Mouse (Mus musculus): ENCODE measurements around the gene Tagln. TPM values are rescaled to one million over a fixed set of nuclear protein-coding genes. Genes with fewer than 3 reads are reported as not detected.
A peak's percentile ranks its signal among the peaks of the same experiment; 100 is the strongest.

Gene Tagln
- total RNA-seq, 2 experiments from 2014 or later, result 90.4 to 182 TPM

GRCm38 (mm10) chr9:45946182-45946871 is 10.5 kb upstream of the Tagln start:
- DNase-seq, result no peak

GRCm38 (mm10) chr9:45945721-45946120 is 9.9 kb upstream of the Tagln start:
- no peak for DNase-seq

DNA sequence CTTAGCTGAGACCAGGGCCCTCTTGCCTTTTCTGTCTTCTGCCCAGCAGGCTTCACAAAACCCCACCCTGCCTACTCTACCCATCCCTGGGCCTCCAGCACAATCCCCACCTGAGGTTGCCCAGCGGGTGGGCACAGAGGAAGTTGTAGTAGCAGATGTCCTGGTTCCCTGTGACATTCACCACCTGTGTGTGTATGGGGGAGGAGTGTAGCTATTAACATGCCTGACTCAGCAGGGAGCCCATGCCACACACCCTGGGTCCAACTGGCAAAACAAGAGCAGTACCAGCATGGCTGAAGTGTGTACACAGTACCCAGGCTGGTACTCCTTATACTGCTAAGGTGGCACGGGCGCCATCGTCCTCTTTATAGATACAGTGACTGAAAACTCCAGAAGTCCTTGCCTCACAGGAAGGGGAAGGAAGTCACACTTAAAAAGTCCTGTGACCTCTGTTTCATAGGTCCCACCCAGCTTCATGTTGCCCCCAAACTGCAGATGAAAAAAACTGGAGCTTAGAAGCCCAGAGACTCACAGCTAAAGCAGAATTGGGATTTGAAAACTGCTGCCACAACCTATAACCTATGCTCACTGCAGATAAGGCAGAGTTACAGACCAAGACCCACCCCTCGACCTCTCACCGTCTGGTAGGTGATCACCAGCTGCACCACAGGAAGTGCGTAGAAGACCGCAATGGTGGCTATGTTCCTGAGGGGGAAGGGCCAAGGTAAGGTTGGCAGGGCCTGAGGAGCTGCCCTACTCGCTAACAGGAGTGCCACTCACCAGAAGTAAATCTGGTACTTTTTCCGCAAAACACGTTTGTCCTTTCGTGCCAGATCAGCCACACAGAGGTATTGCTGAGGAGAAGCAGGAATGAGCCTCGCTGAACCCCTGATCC is 8.9 kb upstream of the Tagln start:
- DNase-seq, result no peak

DNA sequence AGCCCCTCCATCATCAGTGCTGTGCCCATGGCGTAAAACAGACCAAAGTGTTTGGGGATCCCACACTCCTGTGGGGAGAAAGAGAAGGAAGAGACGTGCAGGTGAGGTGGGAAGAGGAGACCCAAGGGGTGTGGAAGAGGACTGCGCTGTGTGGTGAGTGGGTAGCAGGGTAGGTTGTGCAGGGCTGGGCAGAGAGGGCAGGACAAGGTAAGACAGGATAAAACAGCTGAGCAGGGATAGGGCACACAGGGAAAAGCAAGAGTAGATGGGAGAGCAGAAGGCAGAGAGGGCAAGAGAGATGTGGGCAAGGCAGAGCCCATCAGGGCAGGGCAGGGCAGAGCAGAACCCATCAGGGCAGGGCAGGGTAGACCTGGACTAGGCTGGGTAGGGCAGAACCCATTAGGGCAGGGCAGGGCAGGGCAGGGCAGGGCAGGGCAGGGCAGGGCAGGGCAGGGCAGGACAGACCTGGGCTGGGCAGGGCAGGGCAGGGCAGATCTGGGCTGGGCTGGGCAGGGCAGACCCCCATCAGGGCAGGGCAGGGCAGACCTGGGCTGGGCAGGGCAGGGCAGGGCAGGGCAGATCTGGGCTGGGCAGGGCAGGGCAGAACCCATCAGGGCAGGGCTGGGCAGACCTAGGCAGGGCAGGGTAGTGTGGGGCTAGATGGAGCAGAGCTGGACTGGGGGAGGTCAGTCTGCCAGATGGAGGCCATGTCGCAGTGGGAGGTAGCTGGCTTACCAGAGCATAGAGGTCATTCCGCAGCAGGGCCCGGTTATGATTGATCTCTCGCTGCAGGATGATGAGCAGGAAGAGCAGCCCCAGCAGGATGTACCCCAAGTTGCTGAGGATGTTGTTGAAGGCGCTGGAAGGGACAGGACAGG is 8.0 kb upstream of the Tagln start:
- no peak for DNase-seq

GRCm38 (mm10) chr9:45942916-45943315 is 7.1 kb upstream of the Tagln start:
- no peak for DNase-seq

DNA sequence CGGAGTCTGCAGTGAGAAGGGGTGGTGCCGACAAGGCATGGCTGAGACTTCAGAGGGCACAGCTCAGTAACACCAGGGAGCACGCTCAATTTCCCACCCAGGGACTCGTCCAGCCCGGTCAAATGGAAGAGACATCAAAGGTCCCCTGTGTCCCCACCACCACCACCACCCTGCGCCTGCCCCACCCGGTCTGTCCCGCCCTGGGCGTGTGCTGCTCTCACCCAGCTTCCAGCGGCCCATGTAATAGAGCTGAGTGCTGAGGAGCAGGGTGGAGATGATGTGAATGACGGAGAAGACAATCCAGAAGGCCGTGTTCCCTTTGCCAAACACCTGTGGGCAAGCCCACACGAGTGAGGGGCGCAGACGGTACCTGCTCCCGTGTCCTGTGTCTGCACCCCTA is 6.6 kb upstream of the Tagln start:
- no peak for DNase-seq

DNA sequence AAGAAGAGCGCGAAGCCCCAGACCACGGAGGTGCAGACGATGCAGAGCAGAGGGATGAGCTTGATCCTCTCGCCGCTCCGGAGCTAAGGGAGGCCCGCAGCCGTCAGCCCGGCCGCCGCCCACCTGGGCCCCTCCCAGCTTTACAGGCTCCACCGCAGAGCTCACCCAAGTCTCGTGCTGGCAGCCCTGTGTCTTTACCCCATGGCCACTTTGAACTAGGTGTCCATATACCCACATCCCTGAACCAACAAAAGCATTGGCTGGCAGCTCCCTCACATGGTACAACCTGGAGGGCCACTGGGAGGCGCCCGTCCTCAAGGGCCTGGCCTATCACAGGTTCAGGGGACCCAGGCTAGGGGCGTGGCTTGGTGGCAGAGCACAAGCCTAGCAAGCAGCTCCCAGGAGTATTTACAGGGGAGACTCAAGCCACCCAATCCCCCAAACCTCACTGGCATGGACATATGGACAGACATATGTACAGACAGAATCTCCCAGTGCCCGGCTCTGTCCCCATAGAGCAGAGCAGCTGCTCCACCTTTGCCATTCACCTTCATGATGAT is 5.6 kb upstream of the Tagln start:
- peak in 1 of 2 experiments; percentile 47 for DNase-seq

- DNase-seq, result peak in 1 of 2 experiments; percentile 34
These were observed 3.9 kb upstream of the Tagln start for GRCm38 (mm10) chr9:45939794-45940193.

DNA sequence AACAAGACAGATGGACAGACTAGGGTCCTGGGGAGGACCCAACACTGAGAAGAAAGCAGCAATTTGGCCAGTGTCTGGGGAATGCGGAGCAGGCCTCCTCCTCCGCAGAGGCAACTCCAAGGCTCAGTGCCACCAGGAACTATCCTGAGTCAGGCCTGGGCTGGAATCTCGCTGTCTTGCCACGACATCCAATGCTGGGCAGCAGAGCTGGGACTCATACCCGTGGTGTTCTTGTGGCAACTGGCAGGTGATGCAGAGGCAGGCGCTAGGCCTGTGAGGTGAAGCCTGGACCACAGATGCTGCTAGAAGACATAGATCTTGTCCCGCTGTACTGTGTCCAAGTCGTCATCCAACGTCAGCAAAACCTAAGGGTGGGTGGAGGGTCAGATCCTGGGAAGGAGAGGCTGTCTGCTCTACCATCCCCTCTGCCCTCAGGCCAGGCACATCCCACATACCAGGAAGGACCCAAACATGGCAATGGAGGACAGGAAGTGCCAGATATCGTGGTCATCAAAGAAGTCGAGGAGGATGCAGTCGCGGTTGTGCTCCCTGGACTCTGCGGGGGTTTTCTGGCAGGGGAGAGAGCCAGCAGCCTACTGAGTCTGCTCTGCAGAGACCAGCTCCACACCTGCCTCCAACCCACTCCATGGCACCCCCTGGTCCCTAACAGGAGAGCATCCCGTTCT is 3.2 kb upstream of the Tagln start:
- DNase-seq, result no peak

DNA sequence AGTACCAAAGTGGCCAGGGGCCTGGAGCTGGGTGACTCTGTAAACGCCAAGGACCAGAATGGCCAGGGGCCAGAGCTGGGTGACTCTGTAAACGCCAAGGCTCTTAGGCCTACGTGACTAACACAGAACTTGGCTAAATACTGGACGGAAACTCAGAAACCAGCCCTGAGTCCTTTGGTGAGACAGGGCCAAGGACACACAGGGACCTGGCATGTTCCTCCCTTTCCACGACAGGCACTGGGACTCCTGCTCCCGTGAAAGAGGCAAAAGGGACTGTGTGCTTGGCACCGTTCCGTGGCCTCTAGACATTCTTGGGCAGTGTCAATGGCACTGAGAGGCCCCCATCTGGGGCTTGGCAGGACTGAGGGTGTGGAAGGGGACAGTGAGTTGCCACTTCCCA is 2.2 kb upstream of the Tagln start:
- DNase-seq, result peak; percentile 85 to 88

GRCm38 (mm10) chr9:45936883-45937282 is 1.0 kb upstream of the Tagln start:
- peak; percentile 70 to 80 for DNase-seq

- DNase-seq, result peak in 1 of 2 experiments; percentile 27
These were observed 3.1 kb downstream of the Tagln start for GRCm38 (mm10) chr9:45932571-45933415.

DNA sequence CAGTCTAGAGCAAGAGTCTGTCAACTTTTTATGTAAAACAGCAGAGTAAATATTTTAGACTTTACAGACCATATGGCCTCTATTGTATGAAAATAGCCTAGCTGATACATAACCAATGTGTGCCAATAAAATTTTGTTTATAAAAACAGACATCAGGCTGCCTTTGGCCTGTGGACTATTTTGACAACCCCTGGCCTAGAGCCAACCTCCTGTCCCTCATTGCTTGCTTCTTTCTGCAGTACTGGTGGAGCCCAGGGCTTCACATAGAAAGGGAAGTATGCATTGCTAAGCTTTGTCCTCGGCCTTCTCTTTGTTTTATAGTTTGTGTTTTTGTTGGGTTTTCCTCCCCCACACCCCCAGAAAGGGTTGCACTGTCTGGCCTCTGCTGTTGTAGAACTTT is 3.9 kb downstream of the Tagln start:
- DNase-seq, result peak in 1 of 2 experiments; percentile 52

DNA sequence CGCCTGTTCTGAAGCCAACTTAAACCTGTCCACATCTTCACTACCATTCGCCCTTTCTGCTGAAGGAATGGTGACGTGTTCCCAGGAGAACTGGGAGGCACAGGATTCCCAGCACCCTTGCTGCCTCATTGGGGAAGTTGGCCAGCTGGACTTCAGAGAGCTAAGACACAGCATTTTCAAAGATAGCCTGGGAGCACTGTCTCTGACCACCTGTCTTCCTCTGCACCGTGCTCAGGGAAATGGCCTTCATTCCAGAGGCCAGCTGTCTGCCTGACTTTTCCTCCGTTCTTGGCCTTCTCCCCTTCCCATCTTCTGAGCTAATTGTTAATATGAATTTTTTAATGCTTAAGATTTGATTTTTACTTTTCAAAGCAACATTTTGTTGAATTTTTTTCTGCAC is 6.6 kb downstream of the Tagln start:
- no peak for DNase-seq

- DNase-seq, result no peak
These were observed 16.0 kb downstream of the Tagln start for GRCm38 (mm10) chr9:45919895-45920294.

DNA sequence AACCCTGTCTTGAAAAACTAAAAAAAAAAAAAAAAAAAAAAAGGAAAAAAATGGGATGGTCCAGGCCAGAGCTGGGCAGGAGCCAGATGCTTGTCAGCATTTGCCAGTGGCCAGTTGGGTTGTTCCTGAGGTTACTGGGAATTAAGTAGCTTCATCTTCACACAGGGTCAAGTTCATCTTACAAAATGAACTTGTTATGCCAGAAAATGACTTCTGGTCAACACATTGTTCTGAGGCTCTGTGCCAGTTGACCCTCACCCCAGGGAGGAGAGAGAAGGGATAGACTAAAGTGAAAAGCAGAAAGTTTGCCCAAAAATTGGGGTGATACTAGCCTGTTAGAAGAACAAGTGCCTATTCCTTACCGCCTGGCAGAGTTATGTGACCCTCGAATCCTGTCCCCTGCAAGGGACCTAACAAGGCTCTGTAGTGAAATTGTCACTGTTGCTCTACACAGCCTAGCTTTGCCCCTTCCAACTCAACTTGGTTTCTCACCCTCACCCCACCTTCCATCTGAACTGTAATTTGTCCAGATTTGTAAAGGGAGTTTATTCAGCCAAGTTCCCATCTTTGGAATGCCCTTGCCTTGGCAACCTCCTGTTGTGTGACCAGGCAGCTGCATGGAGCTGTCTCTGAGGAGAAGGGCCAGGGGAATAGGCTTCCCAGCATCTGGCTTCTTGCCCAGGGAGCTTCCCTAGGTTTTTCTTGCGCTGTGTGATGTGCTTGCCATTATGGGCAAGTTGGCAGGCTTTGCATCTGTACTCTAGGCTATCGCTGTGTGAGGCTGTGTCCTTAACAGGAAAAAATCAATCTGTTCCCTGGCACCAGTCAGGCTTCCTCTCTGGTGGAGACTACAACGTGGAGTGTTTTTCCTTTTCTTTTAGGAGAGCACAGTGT is 18.6 kb downstream of the Tagln start:
- peak; percentile 63 to 81 for DNase-seq

DNA sequence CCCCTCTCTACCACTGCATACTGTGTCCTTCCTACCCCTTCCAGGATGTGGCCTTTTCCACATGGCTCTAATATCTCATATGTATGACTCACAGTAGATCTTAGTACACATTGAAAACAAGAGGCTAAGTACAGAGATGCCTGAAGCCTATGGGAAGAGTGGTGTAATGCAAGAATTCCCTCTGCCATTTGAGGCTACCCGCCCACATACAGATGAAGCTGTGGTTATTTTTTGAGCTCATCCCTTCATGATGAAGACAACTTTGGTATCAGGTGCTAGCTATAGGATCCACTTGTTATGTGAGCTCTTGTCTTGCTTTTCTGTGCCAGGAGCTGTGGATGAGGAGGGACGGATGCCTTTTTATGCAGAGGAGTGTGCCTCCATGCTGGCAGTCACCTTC is 20.2 kb downstream of the Tagln start:
- no peak for DNase-seq

DNA sequence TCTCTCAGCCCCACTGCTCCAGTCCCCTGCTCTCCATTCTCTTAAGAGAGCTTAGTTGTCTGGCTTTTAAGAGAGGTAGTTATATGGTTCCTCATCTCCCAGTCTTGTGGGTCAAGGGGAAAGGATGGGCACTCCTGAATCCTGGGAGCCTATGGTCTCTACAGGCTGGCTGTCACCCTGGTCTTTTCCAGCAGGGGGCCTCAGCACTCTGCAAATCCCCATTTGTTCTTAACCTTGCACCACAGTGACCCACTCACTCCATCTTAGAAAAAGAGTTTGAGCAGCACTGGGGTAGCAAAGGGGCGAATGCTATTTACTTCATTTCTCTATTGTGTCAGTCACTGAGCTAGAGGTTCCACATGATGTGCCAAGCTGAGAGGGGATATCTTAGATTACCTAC is 24.2 kb downstream of the Tagln start:
- peak; percentile 74 to 78 for DNase-seq

DNA sequence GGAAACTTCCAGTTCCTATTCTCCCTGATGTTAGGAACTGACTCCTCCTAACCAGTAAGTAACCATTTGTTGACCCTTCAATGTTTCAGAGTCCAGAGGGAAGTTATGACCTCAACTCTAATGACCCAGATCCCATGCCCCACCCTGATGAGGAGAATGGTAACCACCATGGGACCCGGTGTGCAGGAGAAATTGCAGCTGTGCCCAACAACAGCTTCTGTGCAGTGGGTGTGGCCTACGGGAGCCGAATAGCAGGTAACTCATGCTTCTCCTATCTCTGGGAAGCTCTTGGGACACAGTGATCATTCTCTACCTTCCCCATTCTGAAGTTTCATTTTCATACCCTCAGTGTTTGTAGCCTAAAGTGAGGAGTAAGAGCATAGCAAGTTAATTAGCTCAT is 24.9 kb downstream of the Tagln start:
- no peak for DNase-seq

DNA sequence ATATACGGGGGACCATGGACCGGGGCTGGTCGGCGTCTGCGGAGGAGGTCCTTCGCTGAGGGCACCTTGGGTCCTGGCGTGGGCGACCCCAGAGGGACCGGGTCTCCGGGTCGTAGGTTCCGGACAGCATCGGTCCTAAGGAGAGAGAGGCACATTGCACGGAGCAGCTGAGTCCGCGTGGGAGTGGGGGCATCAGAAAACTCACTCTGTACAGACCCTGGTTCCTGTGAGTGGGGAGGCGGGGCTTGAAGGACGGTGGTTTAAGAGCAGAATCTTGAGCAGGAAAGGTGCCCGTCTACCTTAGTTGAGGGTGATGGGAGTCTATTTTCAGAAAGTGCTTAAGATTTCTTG is 28.8 kb downstream of the Tagln start:
- DNase-seq, result peak in 1 of 2 experiments; percentile 30
